Mouse (Mus musculus) bone marrow macrophage, adult 2 months (primary cell): Measurements from ENCODE around the gene Cdpf1. TPM values are rescaled to one million over a fixed set of nuclear protein-coding genes. Genes with fewer than 3 reads are reported as not detected.

Source experiments
- H3K27ac ChIP-seq: 2 replicates; pipeline ENCODE4 v1.5.1; 2012; ENCODE audit warnings: low read depth, low read length; ENCODE audit not compliant: insufficient read depth
- H3K4me1 ChIP-seq: 2 replicates; pipeline ENCODE4 v1.6.1; 2012; ENCODE audit warnings: low read length; ENCODE audit not compliant: control insufficient read depth, insufficient read depth
- H3K4me3 ChIP-seq: 2 replicates; pipeline ENCODE4 v1.5.1; 2012; ENCODE audit warnings: mild to moderate bottlenecking, low read length, moderate library complexity; ENCODE audit not compliant: insufficient read depth
- CTCF ChIP-seq: IDR thresholded peaks from 2 replicates; pipeline ENCODE4 v1.5.1; 2012; ENCODE audit warnings: low read depth, mild to moderate bottlenecking, low read length, moderate library complexity
- POLR2A ChIP-seq: IDR thresholded peaks from 2 replicates; pipeline ENCODE4 v1.6.1; 2012; ENCODE audit warnings: mild to moderate bottlenecking, low read depth, low read length, borderline replicate concordance
- polyA plus RNA-seq: library from polyadenylated mRNA; stranded (reverse); fragments of >200 nt; gene quantifications from 2 replicates; pipeline ENCODE4 v1.2.4, GENCODE M21; 2012; ENCODE audit not compliant: missing spikeins, insufficient read depth, insufficient read length

Gene Cdpf1
- polyA plus RNA-seq, 1 experiment, result 17.9 TPM

DNA sequence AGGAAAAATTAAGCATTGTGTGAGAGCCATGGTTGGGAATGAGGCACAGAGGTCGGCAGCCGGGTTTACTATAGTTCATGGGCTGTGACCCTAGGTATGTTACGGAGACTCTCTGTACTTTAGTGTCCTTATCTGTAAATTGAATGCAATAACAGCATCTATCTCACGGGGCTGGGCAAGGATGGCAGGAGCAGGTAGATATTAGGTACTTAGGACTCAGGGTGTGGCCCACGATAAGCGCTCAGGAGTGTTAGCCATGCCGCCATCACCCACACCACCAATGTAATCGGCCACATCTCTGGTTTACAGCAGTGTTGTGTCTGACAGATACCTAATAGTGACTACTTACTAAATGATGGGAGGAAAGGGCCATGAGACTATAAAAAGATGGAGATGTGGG is 42.5 kb downstream of the Cdpf1 start:
- Histone ChIP-seq H3K27ac (no peak overlapping the region), H3K4me1 (no peaks in the 10 kb centered on the region), H3K4me3 (no peak overlapping the region)
- no peak for TF ChIP-seq POLR2A
- TF ChIP-seq CTCF, result no peak

GRCm38 (mm10) chr15:85766677-85767076 is 44.8 kb downstream of the Cdpf1 start:
- TF ChIP-seq POLR2A (no peak), CTCF (no peak)
- no peaks in the 10 kb centered on the region for H3K4me1 ChIP-seq
- no peak overlapping the region for H3K27ac ChIP-seq
- H3K4me3 ChIP-seq, result no peak overlapping the region

- TF ChIP-seq POLR2A, result no peak
- TF ChIP-seq CTCF, result no peak
- Histone ChIP-seq H3K4me1 (no peaks in the 10 kb centered on the region), H3K4me3 (no peak overlapping the region), H3K27ac (no peak overlapping the region)
Measured at GRCm38 (mm10) chr15:85765022-85765421, 46.5 kb downstream of the Cdpf1 start.

DNA sequence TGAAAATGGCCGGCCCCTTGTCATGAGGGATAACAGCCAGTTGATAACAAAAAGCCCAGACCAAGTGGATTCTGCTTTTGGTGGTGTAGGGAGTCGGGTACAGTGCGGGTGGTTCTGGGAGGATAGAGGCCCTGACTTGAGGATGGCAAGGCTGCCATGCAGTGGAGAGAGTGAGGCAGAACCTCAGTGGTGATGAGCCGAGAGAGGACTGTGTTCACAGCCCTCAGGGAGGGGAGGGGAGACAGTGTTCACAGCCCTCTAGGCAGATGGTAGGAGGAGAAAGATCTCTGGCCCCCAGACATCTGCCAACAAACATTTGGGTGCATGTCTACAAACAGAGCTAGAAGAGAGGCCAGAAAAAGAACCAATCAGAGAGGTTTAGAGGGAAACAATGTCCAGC is 48.7 kb downstream of the Cdpf1 start:
- no peak for TF ChIP-seq POLR2A
- TF ChIP-seq CTCF, result no peak
- no peaks in the 10 kb centered on the region for H3K4me1 ChIP-seq
- no peak overlapping the region for H3K27ac ChIP-seq
- H3K4me3 ChIP-seq, result no peak overlapping the region

DNA sequence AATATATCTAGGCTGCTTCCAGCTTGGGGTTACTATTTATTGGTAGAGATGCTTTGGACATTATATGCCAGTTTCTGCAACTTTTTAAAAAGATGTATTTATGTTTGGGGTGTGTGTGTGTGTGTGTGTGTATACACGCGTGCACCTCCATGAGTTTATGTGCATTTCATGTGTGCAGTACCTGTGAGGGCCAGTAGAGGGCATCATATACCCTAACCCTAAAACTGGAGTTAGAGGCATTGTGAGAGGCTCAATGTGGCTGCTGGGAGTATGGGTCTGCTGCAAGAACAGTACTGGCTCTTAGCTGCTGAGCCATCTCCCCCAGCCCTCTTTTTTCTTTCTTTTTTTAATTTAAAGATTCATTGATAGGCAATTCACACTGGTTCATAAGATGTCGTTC is 53.7 kb downstream of the Cdpf1 start:
- Histone ChIP-seq H3K27ac (no peak overlapping the region), H3K4me3 (no peak overlapping the region), H3K4me1 (no peaks in the 10 kb centered on the region)
- no peak for TF ChIP-seq POLR2A
- TF ChIP-seq CTCF, result no peak

Other genes with a start within 250 kb of the Cdpf1 start
- gene Wnt7b, start 229.2 kb downstream of the Cdpf1 start, polyA plus RNA-seq, result not detected in 2 replicates
- gene Ppara, start 76.7 kb downstream of the Cdpf1 start, polyA plus RNA-seq, result not detected in 2 replicates
- not detected in 2 replicates for gene Pkdrej, start 10.0 kb upstream of the Cdpf1 start, polyA plus RNA-seq
- 11.5 and 12.6 TPM in 2 replicates for gene Ttc38, start 20.6 kb upstream of the Cdpf1 start, polyA plus RNA-seq
- 11.3 and 12.1 TPM in 2 replicates for gene Gtse1, start 48.0 kb upstream of the Cdpf1 start, polyA plus RNA-seq
- gene Trmu, start 67.6 kb upstream of the Cdpf1 start, polyA plus RNA-seq, result 11.5 and 17.0 TPM in 2 replicates
- gene Celsr1, start 222.1 kb upstream of the Cdpf1 start, polyA plus RNA-seq, result 0.15 and 0.28 TPM in 2 replicates
- gene Gramd4, start 246.0 kb upstream of the Cdpf1 start, polyA plus RNA-seq, result 3.8 and 4.4 TPM in 2 replicates